18 mouse cellular contexts compared by ENCODE assay signal in genomic region chr1:164548071-164548470, GRCm38 (mm10).
A peak's percentile ranks its signal among the peaks of the same experiment; 100 is the strongest.
DNase-seq lines count a peak whose midpoint lies in the region; ATAC-seq and TF ChIP-seq lines count a peak whose summit lies in the region.
"Had no signal": no experiment of that assay in that cellular context is flagged by ENCODE, and none has a peak within 500 bp of the region (broad histone marks: within the 10 kb centered on the region; RNA-seq: fewer than 3 reads in every experiment).

No protein-coding gene starts in this region.

- H3K4me3 ChIP-seq in cerebellum, adult 2 months (replicated peaks; ENCODE audit: insufficient read depth, low read depth, low read length) = no peak overlapping the region
- H3K4me3 ChIP-seq in heart, embryonic 10.5 days = no peak overlapping the region
- H3K4me3 ChIP-seq in stomach, postnatal 0 days (ENCODE audit: low read depth, low read length) = no peak overlapping the region
- H3K4me3 ChIP-seq: forebrain, embryonic 13.5 days; midbrain, embryonic 15.5 days; neural tube, embryonic 12.5 days had no signal

- H3K9me3 ChIP-seq in heart, embryonic 10.5 days = no peaks in the 10 kb centered on the region
- H3K9me3 ChIP-seq in stomach, postnatal 0 days (ENCODE audit: control insufficient read depth, low read length) = no peaks in the 10 kb centered on the region
- H3K9me3 ChIP-seq: forebrain, embryonic 13.5 days; midbrain, embryonic 15.5 days; neural tube, embryonic 12.5 days had no signal

- no peak for TF ChIP-seq POLR2A in cerebellum, adult 2 months (IDR thresholded peaks at IDR 0.05; ENCODE audit: borderline replicate concordance, insufficient read depth, low read length)

- TF ChIP-seq CTCF in cerebellum, adult 2 months (IDR thresholded peaks at IDR 0.05; ENCODE audit: borderline replicate concordance, insufficient read depth, low read depth, low read length) = no peak
- no peak for TF ChIP-seq CTCF in stomach, postnatal 0 days (IDR thresholded peaks at IDR 0.05; ENCODE audit: low read depth)

- ATAC-seq in cerebellum, adult (ENCODE audit: insufficient number of reproducible peaks, low FRiP score, low TSS enrichment) = no peak
- ATAC-seq in stomach, postnatal 0 days (ENCODE audit: low FRiP score, low TSS enrichment) = no peak
- ATAC-seq: forebrain, embryonic 13.5 days; midbrain, embryonic 15.5 days had no signal

- no peak for TF ChIP-seq EP300 in stomach, postnatal 0 days (optimal IDR thresholded peaks at IDR 0.05)

- no peak overlapping the region for H3K9ac ChIP-seq in stomach, postnatal 0 days (ENCODE audit: low read length)
- H3K9ac ChIP-seq: forebrain, embryonic 13.5 days; midbrain, embryonic 15.5 days; neural tube, embryonic 12.5 days had no signal

- H3K36me3 ChIP-seq in heart, embryonic 10.5 days = no peaks in the 10 kb centered on the region
- H3K36me3 ChIP-seq in stomach, postnatal 0 days (ENCODE audit: control insufficient read depth, insufficient read depth, low read length) = no peaks in the 10 kb centered on the region
- H3K36me3 ChIP-seq: midbrain, embryonic 15.5 days; neural tube, embryonic 12.5 days had no signal

- no peaks in the 10 kb centered on the region for H3K4me1 ChIP-seq in cerebellum, adult 2 months (ENCODE audit: control insufficient read depth, insufficient read depth, low read length)
- H3K4me1 ChIP-seq in heart, embryonic 10.5 days = peaks cover 24% of the 10 kb centered on the region
- 0 out of 2 replicates have a peak, but pooled peaks cover 2% of the 10 kb centered on the region for H3K4me1 ChIP-seq in stomach, postnatal 0 days (replicated peaks; ENCODE audit: control insufficient read depth, insufficient read depth)
- H3K4me1 ChIP-seq: forebrain, embryonic 13.5 days; midbrain, embryonic 15.5 days; neural tube, embryonic 12.5 days had no signal

- H3K4me2 ChIP-seq in stomach, postnatal 0 days (replicated peaks; ENCODE audit: low read depth) = no peak overlapping the region
- H3K4me2 ChIP-seq: forebrain, embryonic 13.5 days; midbrain, embryonic 15.5 days; neural tube, embryonic 12.5 days had no signal

- no peaks in the 10 kb centered on the region for H3K27me3 ChIP-seq in cerebellum, adult 2 months (ENCODE audit: control insufficient read depth, insufficient read depth, low read length)
- no peaks in the 10 kb centered on the region for H3K27me3 ChIP-seq in heart, embryonic 10.5 days (ENCODE audit: insufficient read depth, poor library complexity, severe bottlenecking)
- no peaks in the 10 kb centered on the region for H3K27me3 ChIP-seq in stomach, postnatal 0 days (ENCODE audit: control insufficient read depth, insufficient read depth, low read length)
- H3K27me3 ChIP-seq: forebrain, embryonic 13.5 days; midbrain, embryonic 15.5 days; neural tube, embryonic 12.5 days had no signal

- H3K27ac ChIP-seq in cerebellum, adult 2 months (ENCODE audit: insufficient read depth, low read length) = no peak overlapping the region
- no peak overlapping the region for H3K27ac ChIP-seq in heart, embryonic 10.5 days
- peak overlapping the region; percentile 40; the same call in 1 of the 2 replicates for H3K27ac ChIP-seq in stomach, postnatal 0 days (replicated peaks)
- H3K27ac ChIP-seq: forebrain, embryonic 13.5 days; kidney, postnatal 0 days; midbrain, embryonic 15.5 days; neural tube, embryonic 12.5 days had no signal

- DNase-seq in cerebellum, adult 2 months = peak; percentile 10 to 14
- peak; percentile 38 for DNase-seq in heart, embryonic 10.5 days (ENCODE audit: low spot score)
- no peak for DNase-seq in heart, postnatal 4 days
- peak; percentile 57 for DNase-seq in right cerebral cortex, adult 18-20 months
- no peak for DNase-seq in right cerebral cortex, postnatal 10 days (ENCODE audit: low spot score in 2 of 2)
- no peak for DNase-seq in stomach, postnatal 0 days (ENCODE audit: low spot score)
- DNase-seq in thymus, postnatal 25 days = no peak
- DNase-seq: adrenal gland, postnatal 14 days; embryo, embryonic 11 days; kidney, adult 18-20 months; lung, postnatal 4 days; spleen, adult 18-20 months; thymus, postnatal 14 days had no signal

- 51% methylated on average over 8 of the region's 8 CpGs for WGBS in cerebellum, adult 2 months
- WGBS in heart, embryonic 10.5 days = 64% methylated on average over 8 of the region's 8 CpGs
- 71% methylated on average over 8 of the region's 8 CpGs for WGBS in stomach, postnatal 0 days

Comparison
In these comparisons a context has a peak if more than half of its experiments do, and no peak if none do; other contexts are left out.
1. DNase-seq: peak in cerebellum, adult 2 months (2 of 2), heart, embryonic 10.5 days (single experiment) and right cerebral cortex, adult 18-20 months (single experiment); none in heart, postnatal 4 days (single experiment), right cerebral cortex, postnatal 10 days (0 of 2), stomach, postnatal 0 days (single experiment) and thymus, postnatal 25 days (single experiment).